Mouse (Mus musculus): ENCODE results near the gene Vdac1. TPM values are rescaled to one million over a fixed set of nuclear protein-coding genes. Genes with fewer than 3 reads are reported as not detected.
"Not testable (repeated sequence)": the region's sequence is repeated elsewhere in the genome, so short reads cannot be mapped to it uniquely, and the experiment has no call there.

Vdac1 gene
- polyA plus RNA-seq, 1 experiment from 2014 or later = 275 TPM

GRCm38 (mm10) chr11:52373841-52374240, 13.2 kb downstream of the Vdac1 start:
- Histone ChIP-seq H3K9me3 (ENCODE audit: control insufficient read depth, low read length) (no peaks in the 10 kb centered on the region), H3K4me3 (replicated peaks; ENCODE audit: low read depth, low read length) (no peak overlapping the region), H3K36me3 (ENCODE audit: control insufficient read depth, insufficient read depth, low read length) (peaks cover 38% of the 10 kb centered on the region), H3K27me3 (ENCODE audit: control insufficient read depth, insufficient read depth, low read length) (no peaks in the 10 kb centered on the region), H3K4me1 (ENCODE audit: control insufficient read depth, insufficient read depth, low read length) (no peaks in the 10 kb centered on the region), H3K9ac (replicated peaks; ENCODE audit: low read length) (no peak overlapping the region), H3K4me2 (ENCODE audit: low read length) (no peak overlapping the region), H3K27ac (replicated peaks; ENCODE audit: low read depth, low read length) (no peak overlapping the region)
- WGBS = 83% methylated on average over 7 of the region's 7 CpGs
- ATAC-seq (ENCODE audit: low FRiP score, low TSS enrichment) = no peak
- DNase-seq = no peak

GRCm38 (mm10) chr11:52374340-52374739, 13.7 kb downstream of the Vdac1 start:
- DNase-seq (peak; percentile 72), ATAC-seq (ENCODE audit: low FRiP score, low TSS enrichment) (no peak)
- 64% methylated on average over 6 of the region's 6 CpGs for WGBS
- Histone ChIP-seq H3K9me3 (ENCODE audit: control insufficient read depth, low read length) (no peaks in the 10 kb centered on the region), H3K36me3 (ENCODE audit: control insufficient read depth, insufficient read depth, low read length) (peaks cover 43% of the 10 kb centered on the region), H3K4me3 (replicated peaks; ENCODE audit: low read depth, low read length) (no peak overlapping the region), H3K27me3 (ENCODE audit: control insufficient read depth, insufficient read depth, low read length) (no peaks in the 10 kb centered on the region), H3K4me1 (ENCODE audit: control insufficient read depth, insufficient read depth, low read length) (no peaks in the 10 kb centered on the region), H3K4me2 (ENCODE audit: low read length) (no peak overlapping the region), H3K27ac (replicated peaks; ENCODE audit: low read depth, low read length) (no peak overlapping the region), H3K9ac (replicated peaks; ENCODE audit: low read length) (no peak overlapping the region)

GRCm38 (mm10) chr11:52377579-52377978, 16.9 kb downstream of the Vdac1 start:
- 95% methylated on average over 4 of the region's 4 CpGs for WGBS
- Histone ChIP-seq H3K4me2 (ENCODE audit: low read length) (no peak overlapping the region), H3K36me3 (ENCODE audit: control insufficient read depth, insufficient read depth, low read length) (peaks cover 63% of the 10 kb centered on the region), H3K9ac (replicated peaks; ENCODE audit: low read length) (no peak overlapping the region), H3K4me1 (ENCODE audit: control insufficient read depth, insufficient read depth, low read length) (no peaks in the 10 kb centered on the region), H3K27ac (replicated peaks; ENCODE audit: low read depth, low read length) (no peak overlapping the region), H3K4me3 (replicated peaks; ENCODE audit: low read depth, low read length) (no peak overlapping the region), H3K9me3 (ENCODE audit: control insufficient read depth, low read length) (no peaks in the 10 kb centered on the region), H3K27me3 (ENCODE audit: control insufficient read depth, insufficient read depth, low read length) (no peaks in the 10 kb centered on the region)
- ATAC-seq (ENCODE audit: low FRiP score, low TSS enrichment) = no peak
- no peak for DNase-seq

- 97% methylated on average over 3 of the region's 3 CpGs for WGBS
- DNase-seq (no peak), ATAC-seq (ENCODE audit: low FRiP score, low TSS enrichment) (no peak)
- H3K27me3 ChIP-seq (ENCODE audit: control insufficient read depth, insufficient read depth, low read length) = no peaks in the 10 kb centered on the region
- H3K4me1 ChIP-seq (ENCODE audit: control insufficient read depth, insufficient read depth, low read length) = no peaks in the 10 kb centered on the region
- H3K4me2 ChIP-seq (ENCODE audit: low read length) = no peak overlapping the region
- no peak overlapping the region for H3K27ac ChIP-seq (replicated peaks; ENCODE audit: low read depth, low read length)
- H3K4me3 ChIP-seq (replicated peaks; ENCODE audit: low read depth, low read length) = no peak overlapping the region
- peaks cover 76% of the 10 kb centered on the region for H3K36me3 ChIP-seq (ENCODE audit: control insufficient read depth, insufficient read depth, low read length)
- no peak overlapping the region for H3K9ac ChIP-seq (replicated peaks; ENCODE audit: low read length)
- no peaks in the 10 kb centered on the region for H3K9me3 ChIP-seq (ENCODE audit: control insufficient read depth, low read length)
Observed at GRCm38 (mm10) chr11:52379241-52379640, 18.6 kb downstream of the Vdac1 start.

GRCm38 (mm10) chr11:52383741-52384140, 23.1 kb downstream of the Vdac1 start:
- WGBS = 97% methylated on average over 14 of the region's 14 CpGs
- no peaks in the 10 kb centered on the region for H3K9me3 ChIP-seq (ENCODE audit: control insufficient read depth, low read length)
- no peaks in the 10 kb centered on the region for H3K27me3 ChIP-seq (ENCODE audit: control insufficient read depth, insufficient read depth, low read length)
- ATAC-seq (ENCODE audit: low FRiP score, low TSS enrichment) = no peak
- DNase-seq = no peak
- no peaks in the 10 kb centered on the region for H3K4me1 ChIP-seq (ENCODE audit: control insufficient read depth, insufficient read depth, low read length)
- no peak overlapping the region for H3K27ac ChIP-seq (replicated peaks; ENCODE audit: low read depth, low read length)
- H3K36me3 ChIP-seq (ENCODE audit: control insufficient read depth, insufficient read depth, low read length) = peaks cover 79% of the 10 kb centered on the region
- no peak overlapping the region for H3K4me3 ChIP-seq (replicated peaks; ENCODE audit: low read depth, low read length)
- no peak overlapping the region for H3K4me2 ChIP-seq (ENCODE audit: low read length)
- H3K9ac ChIP-seq (replicated peaks; ENCODE audit: low read length) = no peak overlapping the region

GRCm38 (mm10) chr11:52384667-52385066, 24.0 kb downstream of the Vdac1 start:
- Histone ChIP-seq H3K27ac (replicated peaks; ENCODE audit: low read depth, low read length) (no peak overlapping the region), H3K27me3 (ENCODE audit: control insufficient read depth, insufficient read depth, low read length) (no peaks in the 10 kb centered on the region), H3K36me3 (ENCODE audit: control insufficient read depth, insufficient read depth, low read length) (peaks cover 72% of the 10 kb centered on the region), H3K4me2 (ENCODE audit: low read length) (no peak overlapping the region), H3K4me1 (ENCODE audit: control insufficient read depth, insufficient read depth, low read length) (no peaks in the 10 kb centered on the region), H3K9me3 (ENCODE audit: control insufficient read depth, low read length) (no peaks in the 10 kb centered on the region), H3K4me3 (replicated peaks; ENCODE audit: low read depth, low read length) (no peak overlapping the region), H3K9ac (replicated peaks; ENCODE audit: low read length) (no peak overlapping the region)
- peak; percentile 71 for DNase-seq
- no peak for ATAC-seq (ENCODE audit: low FRiP score, low TSS enrichment)
- 61% methylated on average over 3 of the region's 3 CpGs for WGBS

- Histone ChIP-seq H3K27me3 (ENCODE audit: control insufficient read depth, insufficient read depth, low read length) (no peaks in the 10 kb centered on the region), H3K4me2 (ENCODE audit: low read length) (no peak overlapping the region), H3K36me3 (ENCODE audit: control insufficient read depth, insufficient read depth, low read length) (peaks cover 62% of the 10 kb centered on the region), H3K9me3 (ENCODE audit: control insufficient read depth, low read length) (no peaks in the 10 kb centered on the region), H3K27ac (replicated peaks; ENCODE audit: low read depth, low read length) (no peak overlapping the region), H3K9ac (replicated peaks; ENCODE audit: low read length) (no peak overlapping the region), H3K4me1 (ENCODE audit: control insufficient read depth, insufficient read depth, low read length) (no peaks in the 10 kb centered on the region), H3K4me3 (replicated peaks; ENCODE audit: low read depth, low read length) (no peak overlapping the region)
- 95% methylated on average over 3 of the region's 3 CpGs for WGBS
- ATAC-seq (ENCODE audit: low FRiP score, low TSS enrichment) (no peak), DNase-seq (no peak)
Observed at GRCm38 (mm10) chr11:52386892-52387291, 26.2 kb downstream of the Vdac1 start.

- Histone ChIP-seq H3K4me2 (ENCODE audit: low read length) (no peak overlapping the region), H3K27me3 (ENCODE audit: control insufficient read depth, insufficient read depth, low read length) (no peaks in the 10 kb centered on the region), H3K4me1 (ENCODE audit: control insufficient read depth, insufficient read depth, low read length) (no peaks in the 10 kb centered on the region), H3K36me3 (ENCODE audit: control insufficient read depth, insufficient read depth, low read length) (peaks cover 53% of the 10 kb centered on the region), H3K4me3 (replicated peaks; ENCODE audit: low read depth, low read length) (no peak overlapping the region), H3K9me3 (ENCODE audit: control insufficient read depth, low read length) (no peaks in the 10 kb centered on the region), H3K9ac (replicated peaks; ENCODE audit: low read length) (no peak overlapping the region), H3K27ac (replicated peaks; ENCODE audit: low read depth, low read length) (no peak overlapping the region)
- ATAC-seq (ENCODE audit: low FRiP score, low TSS enrichment) (no peak), DNase-seq (no peak)
- 91% methylated on average over 12 of the region's 12 CpGs for WGBS
Observed at GRCm38 (mm10) chr11:52388150-52388549, 27.5 kb downstream of the Vdac1 start.

- not testable (repeated sequence) for ATAC-seq (ENCODE audit: low FRiP score, low TSS enrichment)
- WGBS = 99% methylated on average over 5 of the region's 5 CpGs
Observed at GRCm38 (mm10) chr11:52388979-52389378, 28.3 kb downstream of the Vdac1 start.

More at GRCm38 (mm10) chr11:52388979-52389378, 28.3 kb downstream of the Vdac1 start:
- not testable (repeated sequence) for H3K4me2 ChIP-seq (ENCODE audit: low read length); H3K4me1 ChIP-seq (ENCODE audit: control insufficient read depth, insufficient read depth, low read length); H3K4me3 ChIP-seq (replicated peaks; ENCODE audit: low read depth, low read length); H3K27ac ChIP-seq (replicated peaks; ENCODE audit: low read depth, low read length); H3K9me3 ChIP-seq (ENCODE audit: control insufficient read depth, low read length); H3K9ac ChIP-seq (replicated peaks; ENCODE audit: low read length); DNase-seq; H3K27me3 ChIP-seq (ENCODE audit: control insufficient read depth, insufficient read depth, low read length)
- H3K36me3 ChIP-seq (ENCODE audit: control insufficient read depth, insufficient read depth, low read length) = peaks cover 47% of the 10 kb centered on the region

Data from midbrain, embryonic 14.5 days (tissue).